Mouse (Mus musculus) spleen, adult 12 weeks (tissue): ENCODE data around the gene Cited2.

Source experiments
- DNase-seq: peaks from one replicate; pipeline ENCODE4 v3.0.0; 2022; ENCODE audit warnings: low spot score

The Cited2 gene

GRCm38 (mm10) chr10:17723871-17724741, 1.1 kb downstream of the Cited2 start:
- peak; percentile 66 for DNase-seq

DNA sequence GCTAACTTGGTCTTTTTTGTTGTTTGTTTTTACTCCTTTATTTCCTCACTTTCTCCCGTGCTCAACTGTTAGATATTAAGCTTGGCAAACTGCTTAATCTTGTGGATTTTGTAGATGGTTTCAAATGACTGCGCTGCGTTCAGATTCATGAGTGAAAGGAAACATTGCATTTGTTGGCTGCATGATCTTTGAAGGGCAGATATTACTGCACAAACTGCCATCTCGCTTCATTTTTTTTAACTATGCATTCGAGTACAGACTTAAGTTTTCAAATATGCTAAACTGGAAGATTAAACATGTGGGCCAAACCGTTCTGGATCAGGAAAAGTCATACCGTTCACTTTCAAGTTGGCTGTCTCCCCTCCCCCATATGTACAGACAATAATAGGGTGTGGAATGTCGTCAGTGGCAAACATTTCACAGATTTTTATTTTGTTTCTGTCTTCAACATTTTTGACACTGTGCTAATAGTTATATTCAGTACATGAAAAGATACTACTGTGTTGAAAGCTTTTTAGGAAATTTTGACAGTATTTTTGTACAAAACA, 2.1 kb downstream of the Cited2 start:
- no peak for DNase-seq

- no peak for DNase-seq
Observed at GRCm38 (mm10) chr10:17725644-17726372, 2.8 kb downstream of the Cited2 start.

DNA sequence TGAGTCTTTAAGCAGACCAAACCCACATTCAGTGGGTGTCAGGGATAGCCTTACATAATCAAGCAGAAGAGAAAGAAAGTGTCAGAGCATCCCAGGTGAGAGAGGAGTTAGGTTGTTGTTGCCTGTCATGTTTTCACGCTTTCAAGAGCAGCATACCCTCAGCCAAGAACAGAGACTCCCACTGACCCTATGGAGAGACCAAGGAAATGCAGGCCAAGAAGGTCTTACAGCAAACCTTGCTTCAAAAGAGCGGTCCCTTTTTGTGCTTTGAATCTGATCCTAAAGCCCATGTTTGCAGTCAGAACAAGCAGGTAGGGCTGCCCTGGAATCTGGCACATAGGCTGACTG, 3.3 kb downstream of the Cited2 start:
- no peak for DNase-seq

GRCm38 (mm10) chr10:17727161-17727925, 4.3 kb downstream of the Cited2 start:
- DNase-seq: no peak

DNA sequence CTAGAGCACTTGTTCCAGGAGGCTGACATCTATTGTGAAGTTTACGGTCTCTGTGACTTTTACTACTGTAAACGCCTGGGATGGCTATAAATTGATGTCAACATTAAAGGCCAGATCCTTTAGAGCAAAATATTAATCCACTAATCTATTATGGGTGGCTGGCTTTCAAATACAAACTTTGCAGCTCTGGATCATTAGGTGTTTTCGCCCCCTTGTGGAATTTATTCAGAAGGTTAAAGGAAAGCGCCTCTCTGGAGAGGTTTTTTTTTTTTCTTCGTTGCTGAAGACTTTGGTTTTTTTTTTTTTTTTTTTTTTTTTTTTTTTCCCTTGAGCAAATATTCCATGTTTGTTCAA, 4.9 kb downstream of the Cited2 start:
- no peak for DNase-seq

GRCm38 (mm10) chr10:17728711-17729110, 5.7 kb downstream of the Cited2 start:
- DNase-seq: no peak

DNA sequence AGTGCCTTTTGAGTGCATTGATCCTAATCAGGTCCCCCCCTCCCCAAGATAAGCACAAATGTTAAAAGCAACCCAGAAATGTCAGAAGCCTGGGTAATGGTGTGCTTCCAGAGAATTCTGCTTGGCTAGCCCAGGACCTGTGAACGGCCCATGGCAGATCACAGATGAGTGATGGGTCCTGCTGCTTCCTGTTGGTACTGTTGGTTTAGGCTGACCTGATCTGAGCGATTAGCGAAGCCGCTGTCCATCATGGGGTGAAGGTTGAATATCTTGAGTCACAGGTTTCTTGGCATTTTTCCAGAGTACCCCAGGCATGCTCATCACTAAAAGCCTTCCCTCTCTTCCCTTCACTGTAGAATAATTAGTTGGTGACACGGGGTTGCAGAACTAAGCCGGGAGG, 6.5 kb downstream of the Cited2 start:
- no peak for DNase-seq

GRCm38 (mm10) chr10:17733057-17733456, 10.0 kb downstream of the Cited2 start:
- peak; percentile 41 for DNase-seq

GRCm38 (mm10) chr10:17742581-17742980, 19.6 kb downstream of the Cited2 start:
- DNase-seq: no peak

- DNase-seq: no peak
Observed at GRCm38 (mm10) chr10:17752478-17752877, 29.5 kb downstream of the Cited2 start.

GRCm38 (mm10) chr10:17759772-17760171, 36.8 kb downstream of the Cited2 start:
- DNase-seq: no peak

- no peak for DNase-seq
Observed at GRCm38 (mm10) chr10:17760750-17761613, 38.0 kb downstream of the Cited2 start.

GRCm38 (mm10) chr10:17761652-17762051, 38.6 kb downstream of the Cited2 start:
- DNase-seq: no peak

GRCm38 (mm10) chr10:17762946-17763345, 39.9 kb downstream of the Cited2 start:
- DNase-seq: no peak

- DNase-seq: no peak
Observed at GRCm38 (mm10) chr10:17769856-17770255, 46.8 kb downstream of the Cited2 start.

- peak; percentile 23 for DNase-seq
Observed at GRCm38 (mm10) chr10:17772364-17772763, 49.3 kb downstream of the Cited2 start.

DNA sequence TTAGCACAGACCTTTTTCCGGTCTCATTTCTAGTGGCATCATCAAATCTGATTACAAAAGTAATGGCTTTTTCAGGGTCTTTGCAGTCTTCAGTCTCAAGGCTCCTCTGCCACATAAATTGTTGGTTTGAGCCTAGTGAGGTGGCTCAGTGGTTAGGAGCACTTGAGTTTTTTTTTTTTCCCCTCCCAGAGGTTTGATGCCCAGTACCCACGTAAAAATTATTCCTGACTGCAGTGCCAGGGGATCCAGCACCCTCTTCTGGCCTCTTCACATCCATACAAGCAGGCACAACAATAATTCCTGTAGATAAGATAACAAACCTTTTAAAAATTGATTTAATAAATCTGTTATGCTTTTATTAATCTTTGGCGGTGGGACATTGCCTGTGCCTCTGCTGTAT, 51.3 kb downstream of the Cited2 start:
- no peak for DNase-seq

GRCm38 (mm10) chr10:17775079-17775478, 52.1 kb downstream of the Cited2 start:
- DNase-seq: no peak
